Mouse (Mus musculus) heart, postnatal 10 days (tissue): ENCODE measurements around the gene Bpgm. TPM values are rescaled to one million over a fixed set of nuclear protein-coding genes. Genes with fewer than 3 reads are reported as not detected.

ENCODE experiments used
- DNase-seq, 2 experiments: peaks; one replicate each; pipeline ENCODE4 v3.0.0; 2021
- intact Hi-C: fragments of 180-260 bp; cut with DNase I; formaldehyde crosslinking; loops from one replicate; pipeline ENCODE4 v1.15.1; 2025
- total RNA-seq, 2 experiments: library from RNA; stranded (reverse); gene quantifications; 2 replicates each; pipeline ENCODE4 v1.2.3; 2021

Bpgm gene
- 10 to 100 TPM; 49.0 to 74.4 TPM for total RNA-seq

GRCm38 (mm10) chr6:34475974-34476794 lies at the start of gene Bpgm:
Bpgm (plus strand) TSS chr6:34476207.
- intact Hi-C loops = no loop called here
- DNase-seq = peak; percentile 100

GRCm38 (mm10) chr6:34439006-34439405 lies 37.0 kb upstream of the Bpgm start:
- intact Hi-C loops = no loop called here
- DNase-seq = no peak

- intact Hi-C loops = no loop called here
Observed at GRCm38 (mm10) chr6:34441556-34442257, 34.3 kb upstream of the Bpgm start.

GRCm38 (mm10) chr6:34443791-34444190 lies 32.2 kb upstream of the Bpgm start:
- intact Hi-C loops = no loop called here

More at GRCm38 (mm10) chr6:34441556-34442257, 34.3 kb upstream of the Bpgm start:
- no peak for DNase-seq

GRCm38 (mm10) chr6:34447961-34448360 lies 28.0 kb upstream of the Bpgm start:
- intact Hi-C loops = loop anchor here (1.0 to 5.0 kb wide), 3 partner anchors 76 to 155 kb away; no protein-coding TSS in a partner anchor
- DNase-seq = peak; percentile 71 to 84

More at GRCm38 (mm10) chr6:34443791-34444190, 32.2 kb upstream of the Bpgm start:
- DNase-seq = peak in 1 of 2 experiments; percentile 29

GRCm38 (mm10) chr6:34448696-34449095 lies 27.3 kb upstream of the Bpgm start:
- intact Hi-C loops = loop anchor here (1.0 to 5.0 kb wide), 3 partner anchors 76 to 155 kb away; no protein-coding TSS in a partner anchor
- DNase-seq = no peak

- peak; percentile 28 to 41 for DNase-seq
- intact Hi-C loops = no loop called here
Observed at GRCm38 (mm10) chr6:34452963-34453770, 22.8 kb upstream of the Bpgm start.

- intact Hi-C loops = no loop called here
- DNase-seq = no peak
Observed at GRCm38 (mm10) chr6:34459456-34459855, 16.6 kb upstream of the Bpgm start.

- no peak for DNase-seq
- intact Hi-C loops = no loop called here
Observed at GRCm38 (mm10) chr6:34460651-34461050, 15.4 kb upstream of the Bpgm start.

- intact Hi-C loops = no loop called here
- no peak for DNase-seq
Observed at GRCm38 (mm10) chr6:34463582-34463981, 12.4 kb upstream of the Bpgm start.

- intact Hi-C loops = no loop called here
- DNase-seq = no peak
Observed at GRCm38 (mm10) chr6:34471434-34472110, 4.4 kb upstream of the Bpgm start.

- intact Hi-C loops = no loop called here
Observed at GRCm38 (mm10) chr6:34473346-34473745, 2.7 kb upstream of the Bpgm start.

GRCm38 (mm10) chr6:34474031-34474430 lies 2.0 kb upstream of the Bpgm start:
- intact Hi-C loops = no loop called here
- no peak for DNase-seq

More at GRCm38 (mm10) chr6:34473346-34473745, 2.7 kb upstream of the Bpgm start:
- DNase-seq = no peak

GRCm38 (mm10) chr6:34475391-34475790 lies 616 bp upstream of the Bpgm start:
- DNase-seq = peak in 1 of 2 experiments; percentile 28
- intact Hi-C loops = no loop called here

- intact Hi-C loops = no loop called here
Observed at GRCm38 (mm10) chr6:34478036-34478435, 2.0 kb downstream of the Bpgm start.

GRCm38 (mm10) chr6:34478677-34479360 lies 2.8 kb downstream of the Bpgm start:
- intact Hi-C loops = no loop called here
- DNase-seq = no peak

More at GRCm38 (mm10) chr6:34478036-34478435, 2.0 kb downstream of the Bpgm start:
- no peak for DNase-seq

- DNase-seq = no peak
- intact Hi-C loops = no loop called here
Observed at GRCm38 (mm10) chr6:34479531-34479930, 3.5 kb downstream of the Bpgm start.

GRCm38 (mm10) chr6:34480749-34481148 lies 4.7 kb downstream of the Bpgm start:
- intact Hi-C loops = no loop called here
- DNase-seq = no peak

- no peak for DNase-seq
Observed at GRCm38 (mm10) chr6:34481349-34481748, 5.3 kb downstream of the Bpgm start.

More at GRCm38 (mm10) chr6:34481349-34481748, 5.3 kb downstream of the Bpgm start:
- intact Hi-C loops = no loop called here
